Mouse (Mus musculus) cerebellum, adult 2 months (tissue): ENCODE data around the gene Psmg1.

ENCODE experiments used
- CTCF ChIP-seq: fragments of 200-500 bp; IDR thresholded peaks from 2 replicates; pipeline ENCODE4 v1.5.1; 2011; ENCODE audit warnings: low read depth, mild to moderate bottlenecking, control low read depth, low read length, moderate library complexity, borderline replicate concordance; ENCODE audit not compliant: insufficient read depth
- POLR2A ChIP-seq: fragments of 200-500 bp; IDR thresholded peaks from 2 replicates; pipeline ENCODE4 v1.6.1; 2011; ENCODE audit warnings: low read length, control low read depth, borderline replicate concordance; ENCODE audit not compliant: insufficient read depth

DNA sequence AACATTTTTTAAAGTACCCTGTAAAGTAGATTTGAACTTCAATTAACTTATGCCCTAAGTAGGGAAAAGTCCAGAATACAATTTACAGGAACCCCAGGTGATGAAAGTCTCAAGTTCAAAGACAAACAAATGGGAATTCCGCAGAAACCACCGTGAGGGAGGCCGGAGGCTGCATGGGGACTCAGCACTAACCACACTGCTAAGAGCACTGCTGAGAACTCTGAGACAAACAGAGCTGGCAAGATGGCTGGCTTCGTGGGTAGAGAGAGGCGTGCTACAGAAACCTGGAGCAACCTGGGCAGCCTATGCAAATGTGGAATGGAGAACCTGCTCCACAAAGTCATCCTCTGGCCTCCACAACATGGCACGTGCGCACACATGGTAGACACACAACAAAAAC, 5.4 kb upstream of the Psmg1 start:
- TF ChIP-seq CTCF (no peak), POLR2A (no peak)
